Mouse (Mus musculus): ENCODE data around the gene Fcrlb. TPM values are rescaled to one million over a fixed set of nuclear protein-coding genes. Genes with fewer than 3 reads are reported as not detected.
A peak's percentile ranks its signal among the peaks of the same experiment; 100 is the strongest.

The Fcrlb gene
- polyA plus RNA-seq, 1 experiment from 2014 or later, result 0.26 TPM

GRCm38 (mm10) chr1:170882915-170883485, 29.7 kb downstream of the Fcrlb start:
- H3K4me1 ChIP-seq (ENCODE audit: insufficient read depth, low read depth, low read length), result peaks cover 3% of the 10 kb centered on the region; the same call in 1 of the 2 replicates
- ATAC-seq (no peak), DNase-seq (ENCODE audit: low spot score) (no peak)
- H3K4me2 ChIP-seq (replicated peaks; ENCODE audit: low read depth, low read length), result no peak overlapping the region
- TF ChIP-seq EP300 (IDR thresholded peaks at IDR 0.05) (no peak), CTCF (IDR thresholded peaks at IDR 0.05) (no peak)
- no peak overlapping the region for H3K27ac ChIP-seq (ENCODE audit: low read length)
- no peaks in the 10 kb centered on the region for H3K27me3 ChIP-seq (replicated peaks; ENCODE audit: insufficient read depth, low read length)
- H3K4me3 ChIP-seq (ENCODE audit: low read depth, low read length), result no peak overlapping the region
- no peak overlapping the region for H3K9ac ChIP-seq (replicated peaks; ENCODE audit: low read depth)
- no peaks in the 10 kb centered on the region for H3K9me3 ChIP-seq (ENCODE audit: low read length)
- H3K36me3 ChIP-seq (ENCODE audit: insufficient read depth, low read length), result no peaks in the 10 kb centered on the region; the same call in 1 of the 2 replicates
- 71% methylated on average over 5 of the region's 5 CpGs for WGBS

- Histone ChIP-seq H3K4me3 (ENCODE audit: low read depth, low read length) (no peak overlapping the region), H3K4me1 (ENCODE audit: insufficient read depth, low read depth, low read length) (no peaks in the 10 kb centered on the region), H3K4me2 (replicated peaks; ENCODE audit: low read depth, low read length) (no peak overlapping the region), H3K9ac (replicated peaks; ENCODE audit: low read depth) (no peak overlapping the region), H3K9me3 (ENCODE audit: low read length) (no peaks in the 10 kb centered on the region), H3K27me3 (replicated peaks; ENCODE audit: insufficient read depth, low read length) (no peaks in the 10 kb centered on the region), H3K36me3 (ENCODE audit: insufficient read depth, low read length) (no peaks in the 10 kb centered on the region; the same call in 1 of the 2 replicates), H3K27ac (ENCODE audit: low read length) (no peak overlapping the region)
- TF ChIP-seq CTCF (IDR thresholded peaks at IDR 0.05) (no peak), EP300 (IDR thresholded peaks at IDR 0.05) (no peak)
- no peak for ATAC-seq
- no peak for DNase-seq (ENCODE audit: low spot score)
- WGBS, result 86% methylated on average over 5 of the region's 5 CpGs
These were observed 35.8 kb downstream of the Fcrlb start for GRCm38 (mm10) chr1:170876906-170877305.

GRCm38 (mm10) chr1:170875676-170876075, 37.1 kb downstream of the Fcrlb start:
- no peak overlapping the region for H3K27ac ChIP-seq (ENCODE audit: low read length)
- ATAC-seq (no peak), DNase-seq (ENCODE audit: low spot score) (no peak)
- H3K4me1 ChIP-seq (ENCODE audit: insufficient read depth, low read depth, low read length), result no peaks in the 10 kb centered on the region
- no peak overlapping the region for H3K4me2 ChIP-seq (replicated peaks; ENCODE audit: low read depth, low read length)
- TF ChIP-seq CTCF (IDR thresholded peaks at IDR 0.05) (no peak), EP300 (IDR thresholded peaks at IDR 0.05) (no peak)
- H3K27me3 ChIP-seq (replicated peaks; ENCODE audit: insufficient read depth, low read length), result no peaks in the 10 kb centered on the region
- H3K9ac ChIP-seq (replicated peaks; ENCODE audit: low read depth), result no peak overlapping the region
- H3K36me3 ChIP-seq (ENCODE audit: insufficient read depth, low read length), result no peaks in the 10 kb centered on the region; the same call in 1 of the 2 replicates
- no peak overlapping the region for H3K4me3 ChIP-seq (ENCODE audit: low read depth, low read length)
- WGBS, result 73% methylated on average over 3 of the region's 3 CpGs
- no peaks in the 10 kb centered on the region for H3K9me3 ChIP-seq (ENCODE audit: low read length)

GRCm38 (mm10) chr1:170871961-170872360, 40.8 kb downstream of the Fcrlb start:
- H3K4me2 ChIP-seq (replicated peaks; ENCODE audit: low read depth, low read length), result no peak overlapping the region
- H3K9me3 ChIP-seq (ENCODE audit: low read length), result no peaks in the 10 kb centered on the region
- H3K27ac ChIP-seq (ENCODE audit: low read length), result no peak overlapping the region
- no peaks in the 10 kb centered on the region for H3K4me1 ChIP-seq (ENCODE audit: insufficient read depth, low read depth, low read length)
- TF ChIP-seq CTCF (IDR thresholded peaks at IDR 0.05) (no peak), EP300 (IDR thresholded peaks at IDR 0.05) (no peak)
- no peak for DNase-seq (ENCODE audit: low spot score)
- H3K9ac ChIP-seq (replicated peaks; ENCODE audit: low read depth), result no peak overlapping the region
- H3K4me3 ChIP-seq (ENCODE audit: low read depth, low read length), result no peak overlapping the region
- no peak for ATAC-seq
- H3K27me3 ChIP-seq (replicated peaks; ENCODE audit: insufficient read depth, low read length), result no peaks in the 10 kb centered on the region
- no peaks in the 10 kb centered on the region for H3K36me3 ChIP-seq (ENCODE audit: insufficient read depth, low read length)
- whole genome bisulfite sequencing, result 92% methylated on average over 2 of the region's 2 CpGs

GRCm38 (mm10) chr1:170871402-170871801, 41.3 kb downstream of the Fcrlb start:
- Histone ChIP-seq H3K36me3 (ENCODE audit: insufficient read depth, low read length) (no peaks in the 10 kb centered on the region), H3K4me3 (ENCODE audit: low read depth, low read length) (no peak overlapping the region), H3K9me3 (ENCODE audit: low read length) (no peaks in the 10 kb centered on the region), H3K9ac (replicated peaks; ENCODE audit: low read depth) (no peak overlapping the region), H3K4me1 (ENCODE audit: insufficient read depth, low read depth, low read length) (no peaks in the 10 kb centered on the region; the same call in 1 of the 2 replicates), H3K4me2 (replicated peaks; ENCODE audit: low read depth, low read length) (no peak overlapping the region), H3K27me3 (replicated peaks; ENCODE audit: insufficient read depth, low read length) (no peaks in the 10 kb centered on the region), H3K27ac (ENCODE audit: low read length) (no peak overlapping the region)
- no peak for TF ChIP-seq CTCF (IDR thresholded peaks at IDR 0.05)
- no peak for TF ChIP-seq EP300 (IDR thresholded peaks at IDR 0.05)
- DNase-seq (ENCODE audit: low spot score), result no peak
- WGBS, result 82% methylated on average over 6 of the region's 6 CpGs
- ATAC-seq, result no peak

- no peaks in the 10 kb centered on the region; the same call in 1 of the 2 replicates for H3K4me1 ChIP-seq (ENCODE audit: insufficient read depth, low read depth, low read length)
- DNase-seq (ENCODE audit: low spot score), result no peak
- WGBS, result 13% methylated on average over 14 of the region's 14 CpGs
- peak overlapping the region; percentile 90; the same call in 1 of the 2 replicates for H3K9ac ChIP-seq (replicated peaks; ENCODE audit: low read depth)
- peak overlapping the region; percentile 72 for H3K4me2 ChIP-seq (replicated peaks; ENCODE audit: low read depth, low read length)
- H3K27me3 ChIP-seq (replicated peaks; ENCODE audit: insufficient read depth, low read length), result no peaks in the 10 kb centered on the region
- H3K27ac ChIP-seq (ENCODE audit: low read length), result no peak overlapping the region
- H3K9me3 ChIP-seq (ENCODE audit: low read length), result no peaks in the 10 kb centered on the region
- no peak for ATAC-seq
- H3K4me3 ChIP-seq (ENCODE audit: low read depth, low read length), result peak overlapping the region; percentile 93
- no peaks in the 10 kb centered on the region for H3K36me3 ChIP-seq (ENCODE audit: insufficient read depth, low read length)
- TF ChIP-seq EP300 (IDR thresholded peaks at IDR 0.05), result no peak; the same call in 1 of the 2 replicates
- no peak for TF ChIP-seq CTCF (IDR thresholded peaks at IDR 0.05)
These were observed 43.8 kb downstream of the Fcrlb start for GRCm38 (mm10) chr1:170868905-170869283.
